Mouse (Mus musculus): ENCODE results near the gene Gon4l. TPM values are rescaled to one million over a fixed set of nuclear protein-coding genes. Genes with fewer than 3 reads are reported as not detected.

Gon4l gene
- polyA plus RNA-seq, 1 experiment from 2014 or later: 16.6 TPM

- ATAC-seq (ENCODE audit: low FRiP score, low read depth): no peak
- Histone ChIP-seq H3K4me3 (peak overlapping the region; percentile 59), H3K36me3 (peaks cover 30% of the 10 kb centered on the region), H3K27me3 (replicated peaks) (no peaks in the 10 kb centered on the region), H3K4me1 (peaks cover 13% of the 10 kb centered on the region; the same call in 1 of the 2 replicates), H3K27ac (peak overlapping the region; percentile 47; the same call in 1 of the 2 replicates), H3K9me3 (no peaks in the 10 kb centered on the region), H3K4me2 (replicated peaks) (peak overlapping the region; percentile 76), H3K9ac (peak overlapping the region; percentile 72)
- 34% methylated on average over 8 of the region's 8 CpGs for WGBS
Measured at GRCm38 (mm10) chr3:88914384-88914810, 79.4 kb downstream of the Gon4l start.

GRCm38 (mm10) chr3:88918981-88919380, 84.0 kb downstream of the Gon4l start:
- Histone ChIP-seq H3K27me3 (replicated peaks) (no peaks in the 10 kb centered on the region), H3K9ac (no peak overlapping the region), H3K4me2 (replicated peaks) (no peak overlapping the region), H3K9me3 (0 out of 2 replicates have a peak, but pooled peaks cover 7% of the 10 kb centered on the region), H3K27ac (no peak overlapping the region), H3K4me3 (no peak overlapping the region), H3K36me3 (peaks cover 35% of the 10 kb centered on the region), H3K4me1 (peaks cover 6% of the 10 kb centered on the region; the same call in 1 of the 2 replicates)
- 81% methylated on average over 13 of the region's 13 CpGs for WGBS
- no peak for ATAC-seq (ENCODE audit: low FRiP score, low read depth)

GRCm38 (mm10) chr3:88921411-88921810, 86.4 kb downstream of the Gon4l start:
- Histone ChIP-seq H3K36me3 (peaks cover 58% of the 10 kb centered on the region), H3K4me2 (replicated peaks) (no peak overlapping the region), H3K9me3 (0 out of 2 replicates have a peak, but pooled peaks cover 7% of the 10 kb centered on the region), H3K4me1 (no peaks in the 10 kb centered on the region), H3K4me3 (no peak overlapping the region), H3K27ac (no peak overlapping the region), H3K27me3 (replicated peaks) (no peaks in the 10 kb centered on the region), H3K9ac (no peak overlapping the region)
- 94% methylated on average over 9 of the region's 9 CpGs for WGBS
- ATAC-seq (ENCODE audit: low FRiP score, low read depth): no peak

DNA sequence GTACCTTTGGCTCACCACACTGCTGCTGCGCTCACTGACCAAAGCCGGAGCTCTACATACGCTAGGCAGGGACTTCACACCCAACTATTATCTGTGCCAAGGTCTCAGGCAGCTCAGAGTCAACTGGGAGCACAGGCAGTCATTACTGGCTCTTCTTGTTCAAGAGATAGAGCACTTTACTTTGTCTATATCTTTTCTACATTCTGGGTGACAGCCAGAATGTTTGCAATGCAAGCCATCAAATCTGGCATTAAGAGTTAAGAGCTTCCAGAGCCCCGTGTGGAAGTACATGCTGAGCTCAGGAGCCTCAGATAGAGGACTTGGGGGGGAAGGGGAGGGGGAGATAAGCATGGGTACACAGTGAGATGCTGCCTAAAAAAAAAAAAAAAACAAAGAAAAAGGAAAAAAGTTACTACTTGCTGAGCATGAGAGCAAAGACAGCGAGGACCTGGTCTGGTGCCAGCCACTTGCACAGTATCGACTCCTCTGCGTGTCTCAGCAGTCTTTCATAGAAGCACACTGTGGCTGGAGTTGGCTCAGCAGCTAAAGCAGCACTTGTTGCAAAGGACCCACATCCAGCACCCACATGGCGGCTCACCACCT, 89.1 kb downstream of the Gon4l start:
- no peak overlapping the region for H3K9ac ChIP-seq
- no peaks in the 10 kb centered on the region for H3K27me3 ChIP-seq (replicated peaks)
- no peak overlapping the region for H3K27ac ChIP-seq
- 0 out of 2 replicates have a peak, but pooled peaks cover 7% of the 10 kb centered on the region for H3K9me3 ChIP-seq
- no peak overlapping the region for H3K4me2 ChIP-seq (replicated peaks)
- no peaks in the 10 kb centered on the region for H3K4me1 ChIP-seq
- no peak for ATAC-seq (ENCODE audit: low FRiP score, low read depth)
- H3K36me3 ChIP-seq: peaks cover 85% of the 10 kb centered on the region
- WGBS: 95% methylated on average over 8 of the region's 8 CpGs
- H3K4me3 ChIP-seq: no peak overlapping the region

GRCm38 (mm10) chr3:88925651-88926050, 90.6 kb downstream of the Gon4l start:
- Histone ChIP-seq H3K27ac (no peak overlapping the region), H3K4me2 (replicated peaks) (no peak overlapping the region), H3K36me3 (peaks cover 96% of the 10 kb centered on the region), H3K27me3 (replicated peaks) (no peaks in the 10 kb centered on the region), H3K4me3 (no peak overlapping the region), H3K4me1 (no peaks in the 10 kb centered on the region), H3K9me3 (0 out of 2 replicates have a peak, but pooled peaks cover 7% of the 10 kb centered on the region), H3K9ac (no peak overlapping the region)
- ATAC-seq (ENCODE audit: low FRiP score, low read depth): no peak
- WGBS: 92% methylated on average over 2 of the region's 2 CpGs

DNA sequence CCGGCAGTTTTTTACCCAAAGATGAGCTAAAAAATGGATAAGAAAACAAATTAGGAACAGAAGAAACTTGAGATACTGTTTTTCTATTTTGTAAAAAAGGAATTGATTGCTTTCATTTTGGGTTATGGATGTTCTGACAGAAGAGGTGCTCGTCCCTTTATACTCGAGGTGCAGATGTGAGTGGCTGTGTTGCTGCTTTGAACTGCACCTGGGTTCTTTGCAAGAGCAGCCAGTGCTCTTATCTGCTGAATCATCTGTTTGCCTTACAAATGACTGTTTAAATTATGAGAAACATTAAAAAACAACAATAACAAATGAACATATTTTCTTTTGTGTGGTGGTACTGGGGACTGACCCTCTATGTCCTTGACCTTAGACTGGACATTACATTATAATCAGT, 94.5 kb downstream of the Gon4l start:
- Histone ChIP-seq H3K4me2 (replicated peaks) (no peak overlapping the region), H3K9ac (no peak overlapping the region), H3K9me3 (no peaks in the 10 kb centered on the region), H3K36me3 (peaks cover 91% of the 10 kb centered on the region), H3K27me3 (replicated peaks) (no peaks in the 10 kb centered on the region), H3K4me3 (no peak overlapping the region), H3K27ac (no peak overlapping the region), H3K4me1 (no peaks in the 10 kb centered on the region)
- no peak for ATAC-seq (ENCODE audit: low FRiP score, low read depth)
- WGBS: 92% methylated on average over 3 of the region's 3 CpGs

GRCm38 (mm10) chr3:88939071-88939470, 104.0 kb downstream of the Gon4l start:
- WGBS: 94% methylated on average over 10 of the region's 10 CpGs
- no peaks in the 10 kb centered on the region for H3K9me3 ChIP-seq
- ATAC-seq (ENCODE audit: low FRiP score, low read depth): no peak
- H3K4me3 ChIP-seq: no peak overlapping the region
- no peaks in the 10 kb centered on the region for H3K27me3 ChIP-seq (replicated peaks)
- H3K4me1 ChIP-seq: peaks cover 6% of the 10 kb centered on the region
- H3K9ac ChIP-seq: no peak overlapping the region
- no peak overlapping the region for H3K4me2 ChIP-seq (replicated peaks)
- no peak overlapping the region for H3K27ac ChIP-seq
- H3K36me3 ChIP-seq: peaks cover 57% of the 10 kb centered on the region

DNA sequence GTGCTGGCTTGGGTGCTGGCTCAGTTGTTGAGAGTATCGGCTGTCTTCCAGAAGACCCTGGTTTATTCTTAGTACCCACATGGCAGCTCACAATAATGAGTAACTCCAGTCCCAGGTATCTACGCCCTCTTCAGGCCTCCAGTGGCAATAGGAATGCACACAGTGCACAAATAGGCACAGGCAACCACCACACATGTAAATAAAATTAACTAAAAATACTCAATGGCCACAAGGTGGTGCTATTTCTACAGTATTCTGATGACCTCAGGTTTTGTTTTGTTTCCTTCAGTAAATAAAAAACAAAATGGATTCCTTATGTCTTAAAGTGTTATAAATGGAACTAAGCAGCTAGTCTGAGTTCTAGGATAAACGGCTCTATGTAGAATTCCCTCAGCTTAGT, 104.7 kb downstream of the Gon4l start:
- no peak for ATAC-seq (ENCODE audit: low FRiP score, low read depth)
- H3K4me3 ChIP-seq: no peak overlapping the region
- H3K27ac ChIP-seq: no peak overlapping the region
- H3K9me3 ChIP-seq: no peaks in the 10 kb centered on the region
- H3K9ac ChIP-seq: no peak overlapping the region
- peaks cover 51% of the 10 kb centered on the region for H3K36me3 ChIP-seq
- H3K4me1 ChIP-seq: peaks cover 7% of the 10 kb centered on the region
- H3K27me3 ChIP-seq (replicated peaks): no peaks in the 10 kb centered on the region
- WGBS: 74% methylated on average over 3 of the region's 3 CpGs
- H3K4me2 ChIP-seq (replicated peaks): no peak overlapping the region

DNA sequence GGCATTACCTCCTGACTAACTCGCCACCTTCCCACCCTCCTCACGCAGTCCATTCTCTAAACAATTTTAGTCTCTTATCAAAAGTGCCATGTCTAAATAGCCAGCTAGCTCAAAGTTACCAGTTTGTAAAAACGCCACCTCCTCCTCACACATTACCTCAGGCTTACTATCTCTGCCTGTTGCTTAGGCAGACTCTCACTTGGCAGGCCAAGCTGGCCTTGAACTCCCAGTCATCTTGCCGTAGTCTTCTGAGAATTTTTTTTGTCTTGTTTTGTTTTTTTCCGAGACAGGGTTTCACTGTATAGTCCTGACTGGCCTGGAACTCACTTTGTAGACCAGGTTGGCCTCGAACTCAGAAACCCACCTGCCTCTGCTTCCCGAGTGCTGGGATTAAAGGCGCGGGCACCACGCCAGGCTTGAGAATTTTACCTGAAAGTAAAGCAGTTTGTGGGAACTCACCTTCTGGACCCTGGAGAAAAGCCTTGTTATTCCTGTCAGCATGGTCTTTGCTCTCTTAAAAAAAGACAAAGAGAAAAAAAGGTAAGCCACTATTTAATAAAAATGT, 107.4 kb downstream of the Gon4l start:
- no peak overlapping the region for H3K9ac ChIP-seq
- H3K27me3 ChIP-seq (replicated peaks): no peaks in the 10 kb centered on the region
- ATAC-seq (ENCODE audit: low FRiP score, low read depth): no peak
- H3K4me1 ChIP-seq: peaks cover 8% of the 10 kb centered on the region
- H3K4me2 ChIP-seq (replicated peaks): no peak overlapping the region
- peaks cover 31% of the 10 kb centered on the region for H3K36me3 ChIP-seq
- H3K9me3 ChIP-seq: no peaks in the 10 kb centered on the region
- H3K27ac ChIP-seq: no peak overlapping the region
- H3K4me3 ChIP-seq: no peak overlapping the region
- WGBS: 94% methylated on average over 10 of the region's 10 CpGs

DNA sequence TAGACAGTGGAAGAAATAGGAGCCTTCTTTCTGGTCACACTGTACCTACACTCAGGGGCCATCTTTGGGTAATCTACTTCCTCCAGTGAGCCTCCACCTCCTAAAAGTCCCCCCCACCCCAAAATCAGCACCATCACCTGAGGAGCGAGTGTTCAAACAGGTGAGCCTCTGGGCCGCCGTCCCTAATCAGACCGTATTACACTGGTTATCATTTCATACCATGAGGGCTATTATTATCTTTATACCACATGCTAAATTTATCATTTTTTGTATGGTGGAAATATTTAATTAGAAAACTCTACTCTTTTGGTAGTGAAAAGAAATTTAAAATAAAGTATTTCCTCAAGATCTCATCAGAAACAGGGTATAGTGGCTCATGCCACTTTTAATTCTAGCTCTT, 109.1 kb downstream of the Gon4l start:
- Histone ChIP-seq H3K36me3 (peaks cover 22% of the 10 kb centered on the region), H3K9ac (no peak overlapping the region), H3K4me1 (peaks cover 23% of the 10 kb centered on the region), H3K4me2 (replicated peaks) (no peak overlapping the region; the same call in 1 of the 2 replicates), H3K9me3 (no peaks in the 10 kb centered on the region), H3K27me3 (replicated peaks) (no peaks in the 10 kb centered on the region), H3K27ac (no peak overlapping the region), H3K4me3 (no peak overlapping the region)
- WGBS: 74% methylated on average over 4 of the region's 4 CpGs
- ATAC-seq (ENCODE audit: low FRiP score, low read depth): no peak

- Histone ChIP-seq H3K27me3 (replicated peaks) (no peaks in the 10 kb centered on the region), H3K4me3 (peak overlapping the region; percentile 84), H3K27ac (peak overlapping the region; percentile 99), H3K36me3 (no peaks in the 10 kb centered on the region), H3K9me3 (no peaks in the 10 kb centered on the region), H3K4me1 (peaks cover 30% of the 10 kb centered on the region), H3K4me2 (replicated peaks) (peak overlapping the region; percentile 62), H3K9ac (peak overlapping the region; percentile 90)
- WGBS: 1% methylated on average over 76 of the region's 92 CpGs
- peak; percentile 93 for ATAC-seq (ENCODE audit: low FRiP score, low read depth)
Measured at GRCm38 (mm10) chr3:88949786-88950575, 115.0 kb downstream of the Gon4l start.

DNA sequence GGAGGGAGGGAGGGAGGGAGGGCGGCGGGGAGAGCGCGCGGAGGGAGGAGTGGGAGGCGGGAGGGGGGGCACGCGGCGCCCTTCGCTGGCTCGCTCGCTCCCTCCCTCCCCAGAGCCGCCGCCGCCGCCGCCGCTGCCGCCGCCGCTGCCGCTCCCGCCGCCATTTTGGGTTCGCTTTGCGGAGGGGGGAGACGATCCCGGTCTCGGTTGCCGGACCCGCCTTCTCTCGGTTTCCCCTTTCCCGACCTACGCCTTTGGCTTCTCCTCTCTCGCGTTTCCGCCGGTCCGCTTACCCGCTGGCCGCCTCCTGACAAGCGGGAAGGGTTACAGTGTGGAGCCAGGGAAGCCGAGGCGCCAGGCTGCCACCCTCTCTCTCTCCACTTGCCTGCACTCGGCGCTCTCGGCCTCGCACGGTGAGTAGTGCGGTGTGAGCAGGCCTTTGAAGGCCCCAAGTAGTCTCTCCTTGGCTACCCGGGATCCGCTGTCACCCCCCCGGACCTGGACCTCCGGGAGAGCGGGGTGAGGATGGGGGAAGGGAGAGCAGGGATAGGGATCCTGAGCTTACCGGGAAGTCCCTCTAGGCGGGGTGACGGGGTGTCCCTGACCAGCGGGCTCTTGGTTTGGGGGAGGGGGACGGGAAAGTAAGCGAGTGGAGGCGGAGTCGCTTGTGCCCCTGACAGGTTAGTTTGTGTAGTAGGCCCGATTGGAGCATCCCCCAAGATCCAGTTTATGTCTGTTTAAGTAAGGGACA, 115.7 kb downstream of the Gon4l start, which contains the start of the genes Ash1l and Dap3:
TSS of gene Ash1l (plus strand) at position 47 of the 751 bp plus-strand sequence.
TSS of gene Dap3 (minus strand) at position 606 of the 751 bp plus-strand sequence.
- H3K27me3 ChIP-seq (replicated peaks): no peaks in the 10 kb centered on the region
- H3K36me3 ChIP-seq: no peaks in the 10 kb centered on the region
- H3K27ac ChIP-seq: peak within 1 kb of the TSS; percentile 99
- H3K4me1 ChIP-seq: peaks cover 30% of the 10 kb centered on the region
- ATAC-seq (ENCODE audit: low FRiP score, low read depth): peak; percentile 84
- peak within 1 kb of the TSS; percentile 84 for H3K4me3 ChIP-seq
- peak within 1 kb of the TSS; percentile 62 for H3K4me2 ChIP-seq (replicated peaks)
- no peaks in the 10 kb centered on the region for H3K9me3 ChIP-seq
- 1% methylated on average over 50 of the region's 64 CpGs for WGBS
- H3K9ac ChIP-seq: peak within 1 kb of the TSS; percentile 90
